Mouse (Mus musculus) limb, embryonic 14.5 days (tissue): ENCODE measurements around the gene D430041D05Rik. TPM values are rescaled to one million over a fixed set of nuclear protein-coding genes. Genes with fewer than 3 reads are reported as not detected.

ENCODE experiments used
- ATAC-seq: fragments of 200-750 bp; cut with Nextera tagmentation; 2 replicates; pipeline ENCODE4 v1.8.0; 2017; ENCODE audit warnings: low read depth, moderate number of reproducible peaks, moderate TSS enrichment; ENCODE audit not compliant: low FRiP score
- DNase-seq: peaks from one replicate; pipeline ENCODE4 v3.0.0-alpha.2; 2015; ENCODE audit warnings: low spot score
- H3K27ac ChIP-seq: fragments of 300-500 bp; sonication (generic); replicated peaks from 2 replicates; pipeline ENCODE4 v1.5.1; 2014; ENCODE audit warnings: low read depth, mild to moderate bottlenecking, low read length, moderate library complexity, mixed read lengths
- H3K27me3 ChIP-seq: fragments of 300-500 bp; sonication (generic); 2 replicates; pipeline ENCODE4 v1.6.1; 2014; ENCODE audit warnings: low read length, mixed read lengths; ENCODE audit not compliant: control insufficient read depth, insufficient read depth
- H3K36me3 ChIP-seq: fragments of 300-500 bp; sonication (generic); 2 replicates; pipeline ENCODE4 v1.6.1; 2014; ENCODE audit warnings: mild to moderate bottlenecking, low read length, moderate library complexity, mixed read lengths; ENCODE audit not compliant: control insufficient read depth, insufficient read depth
- H3K4me1 ChIP-seq: fragments of 300-500 bp; sonication (generic); 2 replicates; pipeline ENCODE4 v1.6.1; 2014; ENCODE audit warnings: antibody characterized with exemption, low read length, mixed read lengths; ENCODE audit not compliant: control insufficient read depth, insufficient read depth
- H3K4me2 ChIP-seq: fragments of 300-500 bp; sonication (generic); replicated peaks from 2 replicates; pipeline ENCODE4 v1.6.1; 2014; ENCODE audit warnings: low read depth, mild to moderate bottlenecking, low read length, moderate library complexity; ENCODE audit not compliant: severe bottlenecking
- H3K4me3 ChIP-seq: fragments of 300-500 bp; sonication (generic); replicated peaks from 2 replicates; pipeline ENCODE4 v1.5.1; 2014; ENCODE audit warnings: low read length
- H3K9ac ChIP-seq: fragments of 300-500 bp; sonication (generic); 2 replicates; pipeline ENCODE4 v1.6.1; 2014; ENCODE audit warnings: mild to moderate bottlenecking, low read depth, low read length, moderate library complexity; ENCODE audit not compliant: severe bottlenecking
- H3K9me3 ChIP-seq: fragments of 300-500 bp; sonication (generic); 2 replicates; pipeline ENCODE4 v1.6.1; 2016; ENCODE audit warnings: low read length; ENCODE audit not compliant: control insufficient read depth
- POLR2A ChIP-seq: fragments of 200-500 bp; IDR thresholded peaks from 2 replicates; pipeline ENCODE4 v1.8.0; 2012; ENCODE audit warnings: inconsistent platforms, mild to moderate bottlenecking, moderate library complexity, borderline replicate concordance; ENCODE audit not compliant: insufficient read depth, insufficient read length; ENCODE audit errors: extremely low read depth
- WGBS: fragments of 180-500 bp; shearing (Covaris S2); extraction: QIAGEN DNeasy Blood & Tissue Kit; methylation state at CpG from one replicate; pipeline ENCODE4 v1.1.7; 2014; 5-methylcytosine and 5-hydroxymethylcytosine counted together
- polyA plus RNA-seq, 2 experiments: library from polyadenylated mRNA; depleted of rRNA in 1 of 2; stranded (reverse) in 1 of 2; unstranded in 1 of 2; fragments of >200 nt; fragmentation: Nextera tagmentation in 1 of 2; extraction: Ambion mirVana in 1 of 2; gene quantifications; 2 replicates each; pipeline versions ENCODE4 v1.2.1 to v1.2.3; 2012 to 2014

D430041D05Rik gene
- polyA plus RNA-seq, 2 experiments, result 1.1 TPM

GRCm38 (mm10) chr2:104253341-104253740, 157.5 kb downstream of the D430041D05Rik start:
- H3K27ac ChIP-seq, result no peak overlapping the region
- H3K36me3 ChIP-seq, result no peaks in the 10 kb centered on the region
- 98% methylated on average over 4 of the region's 4 CpGs for WGBS
- ATAC-seq, result no peak
- H3K4me3 ChIP-seq, result no peak overlapping the region
- no peak for DNase-seq
- H3K4me1 ChIP-seq, result no peaks in the 10 kb centered on the region
- H3K9ac ChIP-seq, result no peak overlapping the region
- no peak overlapping the region for H3K4me2 ChIP-seq
- no peaks in the 10 kb centered on the region for H3K27me3 ChIP-seq
- TF ChIP-seq POLR2A, result no peak
- H3K9me3 ChIP-seq, result no peaks in the 10 kb centered on the region

- Histone ChIP-seq H3K4me3 (no peak overlapping the region), H3K36me3 (no peaks in the 10 kb centered on the region), H3K4me1 (no peaks in the 10 kb centered on the region), H3K9ac (no peak overlapping the region), H3K9me3 (no peaks in the 10 kb centered on the region), H3K4me2 (no peak overlapping the region), H3K27me3 (no peaks in the 10 kb centered on the region), H3K27ac (no peak overlapping the region)
- TF ChIP-seq POLR2A, result no peak
- no peak for DNase-seq
- 76% methylated on average over 4 of the region's 4 CpGs for WGBS
- ATAC-seq, result no peak
Observed at GRCm38 (mm10) chr2:104251647-104252046, 159.2 kb downstream of the D430041D05Rik start.

DNA sequence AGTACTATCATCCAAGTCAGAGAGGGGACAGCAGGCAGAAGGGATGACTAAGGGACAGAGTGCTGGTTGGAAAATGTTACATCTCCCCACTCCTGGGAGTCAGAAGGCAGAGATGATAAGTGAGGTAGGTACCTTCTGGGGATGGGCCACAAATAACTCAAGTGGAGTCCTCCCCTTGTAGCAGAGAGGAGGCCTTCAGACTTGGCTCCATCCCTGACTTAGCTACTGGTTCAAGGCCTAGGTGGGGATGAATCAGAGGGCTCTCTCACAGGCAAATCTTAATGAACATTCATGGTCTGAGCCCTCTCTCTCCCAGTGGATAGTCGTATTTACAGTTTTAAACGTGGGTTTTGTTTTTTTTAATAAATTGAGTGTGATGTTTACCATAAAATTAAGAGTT, 161.0 kb downstream of the D430041D05Rik start:
- Histone ChIP-seq H3K9me3 (no peaks in the 10 kb centered on the region), H3K4me2 (no peak overlapping the region), H3K27me3 (no peaks in the 10 kb centered on the region), H3K4me3 (no peak overlapping the region), H3K4me1 (no peaks in the 10 kb centered on the region), H3K9ac (no peak overlapping the region), H3K27ac (no peak overlapping the region), H3K36me3 (no peaks in the 10 kb centered on the region)
- ATAC-seq, result no peak
- no peak for TF ChIP-seq POLR2A
- WGBS, result 63% methylated on average over 2 of the region's 2 CpGs
- no peak for DNase-seq

DNA sequence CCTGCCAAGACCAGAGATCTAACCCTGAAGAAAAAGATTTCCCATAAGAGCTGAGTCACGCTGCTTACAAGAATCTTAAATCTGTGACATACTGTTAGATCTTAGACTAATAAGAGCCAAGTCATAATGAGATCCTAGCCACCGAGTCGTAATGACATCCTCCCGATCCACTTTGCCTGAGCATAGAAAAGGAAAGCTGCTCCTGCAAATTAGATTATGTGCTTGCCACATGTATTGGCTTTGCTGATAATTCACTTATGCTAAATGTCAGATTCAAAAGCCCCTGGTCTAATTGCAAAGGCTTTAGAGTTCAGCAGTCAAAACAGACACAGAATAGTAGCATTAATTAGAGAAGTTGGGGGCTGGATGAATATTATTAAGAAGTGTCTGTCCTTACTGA, 164.0 kb downstream of the D430041D05Rik start:
- Histone ChIP-seq H3K4me1 (no peaks in the 10 kb centered on the region), H3K36me3 (no peaks in the 10 kb centered on the region), H3K4me3 (no peak overlapping the region), H3K9me3 (no peaks in the 10 kb centered on the region), H3K27me3 (no peaks in the 10 kb centered on the region), H3K4me2 (no peak overlapping the region), H3K9ac (no peak overlapping the region), H3K27ac (no peak overlapping the region)
- DNase-seq (no peak), ATAC-seq (no peak)
- no peak for TF ChIP-seq POLR2A
- WGBS, result 69% methylated on average over 4 of the region's 4 CpGs

- no peak overlapping the region for H3K4me3 ChIP-seq
- TF ChIP-seq POLR2A, result no peak
- no peak overlapping the region for H3K4me2 ChIP-seq
- H3K9me3 ChIP-seq, result no peaks in the 10 kb centered on the region
- H3K27ac ChIP-seq, result no peak overlapping the region
- no peak overlapping the region for H3K9ac ChIP-seq
- H3K27me3 ChIP-seq, result no peaks in the 10 kb centered on the region
- DNase-seq (no peak), ATAC-seq (no peak)
- no peaks in the 10 kb centered on the region for H3K36me3 ChIP-seq
- H3K4me1 ChIP-seq, result no peaks in the 10 kb centered on the region
- 86% methylated on average over 5 of the region's 5 CpGs for WGBS
Observed at GRCm38 (mm10) chr2:104242055-104242454, 168.8 kb downstream of the D430041D05Rik start.

DNA sequence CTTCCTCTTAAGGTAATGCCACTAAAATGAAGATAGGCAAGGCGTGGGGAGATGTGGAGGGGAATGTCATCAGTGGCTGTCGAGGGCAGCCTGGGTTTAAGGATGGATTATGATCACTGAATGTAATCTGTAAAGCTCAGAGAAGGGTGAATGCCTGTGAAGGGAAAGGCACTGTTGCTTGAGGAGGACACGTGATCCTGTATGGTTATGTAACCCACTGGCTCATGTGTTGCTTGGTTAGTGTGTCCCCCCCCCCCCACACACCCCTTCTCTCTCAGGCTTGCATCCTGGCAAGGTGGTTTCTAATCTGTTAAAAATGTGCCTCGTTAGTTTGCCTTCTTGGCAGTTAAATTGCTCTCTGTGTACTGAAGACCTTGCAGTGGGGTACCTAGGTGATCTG, 173.7 kb downstream of the D430041D05Rik start:
- WGBS, result 66% methylated on average over 4 of the region's 4 CpGs
- DNase-seq, result no peak
- Histone ChIP-seq H3K4me3 (no peak overlapping the region), H3K9ac (no peak overlapping the region), H3K27me3 (no peaks in the 10 kb centered on the region), H3K4me2 (no peak overlapping the region), H3K36me3 (no peaks in the 10 kb centered on the region), H3K27ac (no peak overlapping the region), H3K9me3 (no peaks in the 10 kb centered on the region), H3K4me1 (0 out of 2 replicates have a peak, but pooled peaks cover 5% of the 10 kb centered on the region)
- ATAC-seq, result no peak
- no peak for TF ChIP-seq POLR2A
